Mouse (Mus musculus): ENCODE measurements around the gene Ublcp1. TPM values are rescaled to one million over a fixed set of nuclear protein-coding genes. Genes with fewer than 3 reads are reported as not detected.
A peak's percentile ranks its signal among the peaks of the same experiment; 100 is the strongest.

The Ublcp1 gene
- total and polyA plus RNA-seq, 3 experiments, result 18.9 to 34.1 (median 26.7) TPM

DNA sequence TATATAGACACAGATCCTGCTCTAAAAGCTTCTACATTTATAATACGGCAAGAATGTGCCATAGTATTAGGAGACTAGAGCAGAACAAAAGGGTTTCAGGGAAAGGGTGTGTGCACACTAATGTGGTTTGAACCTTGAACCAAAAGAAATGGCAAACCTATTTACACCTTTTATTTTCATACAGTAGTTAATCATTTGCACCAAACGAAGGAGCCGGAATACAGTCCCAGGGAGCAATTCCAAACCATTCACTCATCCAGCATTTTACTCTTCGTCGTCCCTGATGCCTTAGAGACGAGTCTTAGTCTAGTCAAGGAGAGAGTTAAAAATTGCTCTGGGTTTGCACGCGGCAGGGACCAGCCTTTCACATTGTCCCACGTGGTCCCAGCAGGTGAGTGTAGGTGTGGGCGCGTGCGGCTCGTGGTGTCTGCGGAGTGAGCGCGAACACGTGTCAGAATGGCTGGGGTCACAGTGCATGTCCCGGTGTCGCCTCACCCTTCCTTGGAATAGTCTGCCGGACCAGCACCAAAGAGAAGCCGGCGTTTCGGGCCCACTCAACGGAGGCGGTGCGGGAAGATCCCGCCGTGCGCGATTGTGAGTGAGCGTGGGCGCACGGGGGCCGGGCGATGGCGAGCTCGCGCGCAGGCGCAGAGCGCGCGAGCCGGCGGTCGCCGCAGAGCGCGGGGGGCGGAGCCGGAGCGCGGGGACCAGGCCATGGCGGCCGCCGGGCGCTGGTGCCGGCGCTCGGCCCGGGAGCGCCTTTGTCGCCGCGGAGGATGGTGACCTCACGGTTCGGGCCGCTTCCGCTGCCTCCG, 48.2 kb upstream of the Ublcp1 start, which contains the start of gene Rnf145 (continued):
- TF ChIP-seq MAX (IDR thresholded peaks at IDR 0.05; ENCODE audit: low read length) (peak; percentile 99), ZKSCAN1 (IDR thresholded peaks at IDR 0.05; ENCODE audit: borderline replicate concordance, low read depth, low read length) (no peak), MYC (IDR thresholded peaks at IDR 0.05; ENCODE audit: low read depth, low read length) (peak; percentile 100), CHD1 (IDR thresholded peaks at IDR 0.05; ENCODE audit: low read depth, low read length) (no peak), ELF1 (IDR thresholded peaks at IDR 0.05; ENCODE audit: low read depth, low read length) (peak; percentile 40), SIN3A (IDR thresholded peaks at IDR 0.05; ENCODE audit: low read length) (peak; percentile 82), PAX5 (IDR thresholded peaks at IDR 0.05; ENCODE audit: low read length) (no peak), SMC3 (IDR thresholded peaks at IDR 0.05; ENCODE audit: low read depth, low read length) (no peak), ZMIZ1 (IDR thresholded peaks at IDR 0.05; ENCODE audit: low read depth, low read length) (0 out of 2 replicates have a peak, but pooled peaks have one; percentile 57), CTCF (conservative IDR thresholded peaks at IDR 0.05 in 1 of 2, IDR thresholded peaks at IDR 0.05 in 1 of 2; ENCODE audit: low read depth in 2 of 2, low read length in 2 of 2) (no peak), ZNF384 (IDR thresholded peaks at IDR 0.05; ENCODE audit: low read depth, low read length) (no peak), NELFE (IDR thresholded peaks at IDR 0.05; ENCODE audit: low read depth, low read length) (peak; percentile 86), E2F4 (IDR thresholded peaks at IDR 0.05; ENCODE audit: insufficient replicate concordance, low read depth, low read length) (no peak), HCFC1 (IDR thresholded peaks at IDR 0.05; ENCODE audit: low read depth, low read length) (peak; percentile 43), GABPA (IDR thresholded peaks at IDR 0.05; ENCODE audit: insufficient replicate concordance, low read depth, low read length) (no peak), POLR2AphosphoS2 (IDR thresholded peaks at IDR 0.05; ENCODE audit: low read depth, low read length) (0 out of 2 replicates have a peak, but pooled peaks have one; percentile 4), RAD21 (IDR thresholded peaks at IDR 0.05; ENCODE audit: low read depth, low read length) (no peak), MXI1 (IDR thresholded peaks at IDR 0.05; ENCODE audit: low read depth, low read length) (peak; percentile 99)

GRCm38 (mm10) chr11:44517561-44518280, 47.4 kb upstream of the Ublcp1 start:
- Histone ChIP-seq H3K27me3 (replicated peaks) (no peaks in the 10 kb centered on the region), H3K4me1 (ENCODE audit: control insufficient read depth in 1 of 2, insufficient read depth in 2 of 2) (peaks cover 6 to 34% of the 10 kb centered on the region in 2 experiments), H3K9ac (ENCODE audit: insufficient read depth, low read depth) (peak overlapping the region; percentile 98), H3K27ac (ENCODE audit: insufficient read depth, low read depth) (no peak overlapping the region), H3K4me2 (ENCODE audit: insufficient read depth, low read depth, poor library complexity, severe bottlenecking) (peak overlapping the region; percentile 96; the same call in 1 of the 2 replicates), H3K79me2 (replicated peaks; ENCODE audit: control insufficient read depth, extremely low read depth, insufficient read depth, poor library complexity, severe bottlenecking) (peaks cover 32% of the 10 kb centered on the region), H3K4me3 (replicated peaks in 1 of 3; ENCODE audit: low read depth in 2 of 3, low read length in 2 of 3, poor library complexity in 1 of 3) (peak overlapping the region; percentile 89 to 98 (median 92)), H3K36me3 (replicated peaks in 1 of 2; ENCODE audit: control insufficient read depth in 1 of 2, insufficient read depth in 1 of 2, low read length in 1 of 2) (peaks cover 0 to 5% of the 10 kb centered on the region in 2 experiments), H3K9me3 (replicated peaks; ENCODE audit: low read length) (peaks cover 3% of the 10 kb centered on the region)
- TF ChIP-seq KAT2A (IDR thresholded peaks at IDR 0.05; ENCODE audit: insufficient replicate concordance, low read length), result 0 out of 2 replicates have a peak, but pooled peaks have one; percentile 27
- no peak for TF ChIP-seq POLR2A (IDR thresholded peaks at IDR 0.05; ENCODE audit: low read depth, low read length)
- TF ChIP-seq POLR2AphosphoS2 (IDR thresholded peaks at IDR 0.05; ENCODE audit: low read depth, low read length), result no peak
- TF ChIP-seq UBTF (IDR thresholded peaks at IDR 0.05; ENCODE audit: low read depth, low read length), result no peak
- no peak for TF ChIP-seq NRF1 (IDR thresholded peaks at IDR 0.05; ENCODE audit: low read depth, low read length)
- peak; percentile 31; the same call in 1 of the 2 replicates for TF ChIP-seq EP300 (IDR thresholded peaks at IDR 0.05; ENCODE audit: low read length)
- no peak for TF ChIP-seq ZNF384 (IDR thresholded peaks at IDR 0.05; ENCODE audit: low read depth, low read length)
- no peak for TF ChIP-seq CHD1 (IDR thresholded peaks at IDR 0.05; ENCODE audit: low read depth, low read length)
- TF ChIP-seq BHLHE40 (IDR thresholded peaks at IDR 0.05; ENCODE audit: low read depth, low read length), result no peak
- TF ChIP-seq CTCF (conservative IDR thresholded peaks at IDR 0.05 in 1 of 2, IDR thresholded peaks at IDR 0.05 in 1 of 2; ENCODE audit: low read depth in 2 of 2, low read length in 2 of 2), result peak in 1 of 2 experiments; percentile 34; a peak in 2 of 4 replicates
- TF ChIP-seq ZMIZ1 (IDR thresholded peaks at IDR 0.05; ENCODE audit: low read depth, low read length), result no peak
- TF ChIP-seq ZKSCAN1 (IDR thresholded peaks at IDR 0.05; ENCODE audit: borderline replicate concordance, low read depth, low read length), result no peak
- 0 out of 2 replicates have a peak, but pooled peaks have one; percentile 13 for TF ChIP-seq MEF2A (IDR thresholded peaks at IDR 0.05; ENCODE audit: borderline replicate concordance, low read depth, low read length)
- TF ChIP-seq HCFC1 (IDR thresholded peaks at IDR 0.05; ENCODE audit: low read depth, low read length), result no peak
- TF ChIP-seq NELFE (IDR thresholded peaks at IDR 0.05; ENCODE audit: low read depth, low read length), result no peak
- peak; percentile 23; the same call in 1 of the 2 replicates for TF ChIP-seq CHD2 (IDR thresholded peaks at IDR 0.05; ENCODE audit: low read length)
- TF ChIP-seq SMC3 (IDR thresholded peaks at IDR 0.05; ENCODE audit: low read depth, low read length), result peak; percentile 25
- TF ChIP-seq ZC3H11A (IDR thresholded peaks at IDR 0.05; ENCODE audit: low read depth, low read length), result no peak
- no peak for TF ChIP-seq USF2 (conservative IDR thresholded peaks at IDR 0.05; ENCODE audit: low read depth, low read length)
- no peak for TF ChIP-seq IRF4 (IDR thresholded peaks at IDR 0.05; ENCODE audit: low read depth, low read length)
- TF ChIP-seq JUN (IDR thresholded peaks at IDR 0.05; ENCODE audit: insufficient read depth, low read depth, low read length), result no peak
- TF ChIP-seq SIN3A (IDR thresholded peaks at IDR 0.05; ENCODE audit: low read length), result no peak; the same call in 1 of the 2 replicates
- no peak for TF ChIP-seq USF1 (IDR thresholded peaks at IDR 0.05; ENCODE audit: low read depth, low read length)
- peak; percentile 39 for DNase-seq (ENCODE audit: extremely low read depth)
- dilution Hi-C loops (cut with MboI; ENCODE audit: extremely low pct_ligation_motif_present, extremely low pct_unique_long_range_greater_than_20kb, low sequenced_read_pairs) (no loop called here), in situ Hi-C loops (cut with MboI; ENCODE audit: low pct_ligation_motif_present, low pct_unique_long_range_greater_than_20kb, low sequenced_read_pairs) (no loop called here)

Data from CH12.LX (cell line).